Mouse (Mus musculus) adrenal gland, postnatal 36 days (tissue): ENCODE data around the gene Fmo5. TPM values are rescaled to one million over a fixed set of nuclear protein-coding genes. Genes with fewer than 3 reads are reported as not detected.

Experiments used
- DNase-seq, 2 experiments: peaks; one replicate each; pipeline ENCODE4 v3.0.0; 2021; ENCODE audit warnings: mixed read lengths in 1 of 2
- total RNA-seq, 2 experiments: library from RNA; stranded (reverse); gene quantifications; 2 replicates each; pipeline ENCODE4 v1.2.3; 2021

Fmo5 gene
- total RNA-seq, 2 experiments from 2014 or later, result 8.9 to 13.3 TPM

- DNase-seq, result no peak
Observed at GRCm38 (mm10) chr3:97631258-97631860, 2.8 kb downstream of the Fmo5 start.

DNA sequence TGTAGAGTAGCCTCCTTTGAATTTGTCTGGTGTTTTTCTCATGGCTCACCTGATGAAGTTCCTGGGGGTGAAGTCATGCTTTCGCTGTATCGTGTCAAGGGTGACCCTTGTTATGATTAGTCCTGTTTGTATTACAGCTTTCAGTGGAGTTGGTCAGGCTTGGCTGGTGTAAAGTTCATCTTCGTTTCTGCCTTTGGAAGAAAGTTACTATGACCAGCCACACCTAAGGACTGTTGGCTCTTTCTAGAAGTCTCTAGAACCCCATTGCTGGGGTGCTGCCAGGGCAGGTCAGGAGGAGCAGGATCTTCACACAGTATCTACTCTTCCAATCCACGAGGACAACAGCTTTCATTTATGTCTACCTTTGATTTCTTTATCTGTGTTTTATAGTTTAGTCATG lies 4.9 kb downstream of the Fmo5 start:
- DNase-seq, result no peak

- DNase-seq, result peak; percentile 34 to 60
Observed at GRCm38 (mm10) chr3:97634288-97634761, 5.7 kb downstream of the Fmo5 start.

DNA sequence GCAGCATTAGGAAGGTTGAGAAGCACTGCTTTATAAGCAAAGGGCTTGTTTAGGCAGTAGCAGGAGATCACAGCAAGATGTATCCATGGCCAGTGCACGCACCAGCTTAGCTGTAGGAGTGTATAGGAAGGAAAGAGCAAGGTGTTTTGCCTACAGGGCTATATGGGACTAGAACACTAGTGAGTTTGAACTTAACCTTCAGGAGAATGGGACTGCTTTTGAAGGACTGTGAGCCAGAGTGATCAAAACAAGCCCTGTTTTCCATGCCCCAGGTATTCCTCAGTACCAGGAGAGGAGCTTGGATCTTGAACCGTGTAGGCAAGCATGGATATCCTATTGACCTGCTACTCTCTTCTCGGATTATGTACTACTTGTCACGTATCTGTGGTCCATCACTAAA lies 12.8 kb downstream of the Fmo5 start:
- no peak for DNase-seq

DNA sequence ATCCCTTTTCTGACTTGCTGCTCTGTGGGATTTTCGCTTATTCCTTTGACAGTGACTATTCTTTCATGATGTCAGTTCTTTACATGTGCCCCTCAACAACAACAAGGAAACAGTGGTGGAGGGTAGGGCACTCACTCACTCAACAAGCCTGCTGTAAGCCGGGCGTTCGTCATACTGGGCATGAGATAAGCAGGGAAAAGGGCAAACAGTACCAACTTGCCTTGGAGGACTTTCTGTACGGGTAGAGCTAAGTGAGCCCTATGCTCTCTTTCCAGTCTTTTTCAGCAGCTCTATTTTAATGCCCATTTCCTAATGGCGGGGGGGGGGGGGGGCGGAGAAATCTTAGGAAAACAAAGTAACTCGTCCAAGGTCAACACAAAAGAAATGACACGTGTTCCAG lies 13.4 kb downstream of the Fmo5 start:
- no peak for DNase-seq

DNA sequence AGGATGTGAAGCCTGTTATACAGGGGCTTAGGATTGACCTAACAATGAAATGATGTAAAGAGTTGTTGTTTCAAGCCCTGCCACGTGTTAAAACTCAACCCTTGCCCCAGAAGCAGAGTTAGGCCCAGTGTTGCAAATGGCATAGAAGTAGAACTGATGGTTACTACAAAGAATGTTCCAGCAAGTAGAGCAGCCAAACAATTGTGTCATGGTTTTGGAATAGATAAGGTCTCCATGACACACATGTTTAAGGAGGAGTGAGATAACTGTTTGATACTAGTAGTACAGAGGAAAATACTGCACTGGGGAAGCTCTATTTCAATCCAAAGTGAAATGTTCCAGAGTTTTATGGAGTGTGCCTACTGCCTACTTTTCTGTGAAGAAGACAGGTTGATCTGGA lies 19.9 kb downstream of the Fmo5 start:
- no peak for DNase-seq

- DNase-seq, result no peak
Observed at GRCm38 (mm10) chr3:97649022-97649421, 20.4 kb downstream of the Fmo5 start.

DNA sequence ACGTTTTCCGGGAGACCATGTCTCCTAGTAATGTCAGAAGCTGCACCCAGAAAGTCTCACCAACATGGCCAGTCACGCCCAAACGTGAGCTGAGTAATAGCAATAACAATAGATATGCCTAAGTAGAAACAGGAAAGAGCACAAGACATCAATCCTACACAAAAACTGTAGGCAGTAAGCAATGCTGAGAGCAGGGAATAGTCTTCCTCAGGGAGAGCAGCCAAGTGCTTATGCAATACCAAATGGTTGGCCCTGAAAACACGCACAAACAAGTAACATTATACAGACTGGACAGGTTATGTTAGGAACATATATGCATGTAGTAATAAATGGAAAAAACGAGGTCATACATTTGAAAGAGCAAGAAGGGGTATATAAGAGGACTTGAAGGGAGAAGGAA lies 20.9 kb downstream of the Fmo5 start:
- DNase-seq, result no peak

GRCm38 (mm10) chr3:97651604-97652003 lies 23.0 kb downstream of the Fmo5 start:
- no peak for DNase-seq

DNA sequence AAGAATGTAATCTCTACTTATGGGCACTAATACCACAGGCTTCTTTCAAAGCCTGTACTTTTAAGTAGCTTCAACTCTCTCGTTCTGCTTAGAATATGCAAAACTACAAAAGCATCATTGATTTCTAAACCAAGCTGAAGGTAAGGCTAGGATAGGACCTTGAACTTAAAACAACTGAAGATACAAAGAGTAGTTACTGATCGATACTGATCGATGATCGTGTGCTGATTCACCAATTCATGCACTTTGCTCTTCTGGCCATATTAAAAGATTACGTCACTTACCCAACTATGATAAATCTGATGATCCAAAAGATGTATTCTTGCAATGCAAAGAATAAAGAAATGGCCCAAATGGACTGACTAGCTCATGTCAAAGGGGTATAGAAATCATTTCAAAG lies 25.2 kb downstream of the Fmo5 start:
- DNase-seq, result no peak

GRCm38 (mm10) chr3:97654901-97655300 lies 26.3 kb downstream of the Fmo5 start:
- peak in 1 of 2 experiments; percentile 18 for DNase-seq

DNA sequence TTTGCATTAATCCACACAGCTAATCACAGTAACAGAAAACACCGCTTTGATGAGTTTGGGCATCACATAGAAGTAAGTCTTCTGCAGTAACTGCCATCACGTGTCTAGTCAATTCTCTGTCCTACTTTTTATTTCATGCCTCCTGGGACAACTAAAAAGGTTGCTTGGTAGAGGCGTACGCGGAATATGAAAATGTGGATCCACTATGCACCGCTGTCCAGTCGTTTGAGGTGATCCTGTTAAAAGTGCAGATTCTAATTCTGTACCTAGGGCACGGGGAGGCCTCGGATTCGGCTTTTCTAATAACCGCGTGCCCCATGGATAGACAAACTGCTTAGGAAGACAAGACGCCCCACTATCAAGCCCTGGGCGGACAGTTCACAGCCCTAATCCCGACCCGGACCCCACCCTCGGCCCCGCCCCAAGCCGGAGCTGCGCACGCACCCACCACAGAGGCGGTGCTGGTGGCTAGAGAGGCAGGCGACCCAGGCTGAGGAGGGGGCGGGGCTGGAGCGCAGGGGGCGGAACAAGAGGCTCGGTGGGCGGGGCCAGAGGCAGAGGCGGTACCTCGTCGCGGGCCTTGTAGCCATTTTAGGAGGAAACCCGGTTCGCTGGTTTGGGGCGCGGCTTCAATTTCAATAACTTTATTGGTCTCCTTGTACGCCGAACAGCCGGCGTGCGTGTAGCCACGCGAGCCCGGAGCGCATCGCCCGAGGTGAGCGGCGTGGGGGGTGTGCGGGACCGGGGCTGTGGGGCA lies 29.2 kb downstream of the Fmo5 start, which contains the start of gene Prkab2:
Gene Prkab2 (plus strand): TSS at position 539 of the 757 bp plus-strand sequence.
- peak; percentile 99 to 100 for DNase-seq

DNA sequence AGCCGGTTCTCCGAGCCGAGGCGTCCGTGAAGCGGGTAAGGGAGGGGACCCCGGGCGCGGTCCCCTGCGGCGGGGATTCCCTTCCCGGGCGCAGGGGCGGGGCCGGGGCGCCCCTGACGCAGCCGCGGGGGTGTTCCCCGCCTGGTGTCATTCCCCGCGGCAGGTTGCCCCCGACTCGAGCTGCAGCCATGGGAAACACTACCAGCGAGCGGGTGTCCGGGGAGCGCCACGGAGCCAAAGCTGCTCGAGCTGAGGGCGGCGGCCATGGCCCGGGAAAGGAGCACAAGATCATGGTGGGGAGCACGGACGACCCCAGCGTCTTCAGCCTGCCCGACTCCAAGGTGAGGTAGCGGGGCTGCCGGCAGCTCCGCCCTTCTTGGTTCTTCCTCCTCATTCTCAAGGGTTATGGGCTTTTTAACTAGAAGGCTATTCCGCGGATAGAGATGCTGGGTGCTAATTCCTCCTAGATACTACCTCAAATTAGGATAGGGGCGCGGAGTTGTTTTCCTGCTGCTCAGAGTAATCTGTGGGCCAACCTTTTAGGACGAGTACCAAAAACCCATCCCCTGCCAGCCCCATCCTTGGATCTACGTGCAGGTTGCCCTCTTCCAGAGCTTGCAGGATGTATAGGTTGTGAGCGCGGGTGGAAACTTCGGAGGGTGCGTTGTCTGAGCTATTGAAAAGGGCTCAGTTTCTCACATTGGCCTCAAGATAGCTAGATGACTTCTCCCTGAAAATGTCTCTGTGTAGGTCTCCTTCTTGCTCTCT lies 30.0 kb downstream of the Fmo5 start:
- peak; percentile 75 to 87 for DNase-seq

GRCm38 (mm10) chr3:97659746-97660145 lies 31.1 kb downstream of the Fmo5 start:
- DNase-seq, result peak; percentile 5 to 22

- DNase-seq, result peak; percentile 18 to 26
Observed at GRCm38 (mm10) chr3:97661206-97661605, 32.6 kb downstream of the Fmo5 start.

- no peak for DNase-seq
Observed at GRCm38 (mm10) chr3:97665525-97665924, 36.9 kb downstream of the Fmo5 start.

DNA sequence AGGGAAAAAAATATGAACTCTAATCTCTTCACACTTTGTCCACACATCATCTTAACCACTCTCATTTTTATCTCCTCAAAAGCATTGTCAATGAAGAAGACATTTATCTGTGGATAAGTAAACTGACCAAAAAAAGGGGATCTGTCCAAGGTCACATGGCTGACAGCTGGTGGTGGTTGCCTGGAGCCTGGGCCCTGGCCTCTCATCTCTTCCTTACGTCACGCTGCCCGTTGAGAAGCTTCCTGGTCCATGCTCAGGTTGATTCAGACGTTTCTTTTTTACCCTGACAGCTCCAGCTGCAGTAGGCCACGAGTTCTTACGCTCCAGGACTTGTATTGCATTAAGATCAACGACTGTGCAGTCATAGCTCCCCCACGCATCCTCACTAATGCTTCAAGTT lies 37.5 kb downstream of the Fmo5 start:
- DNase-seq, result no peak

GRCm38 (mm10) chr3:97667093-97667675 lies 38.6 kb downstream of the Fmo5 start:
- DNase-seq, result no peak

DNA sequence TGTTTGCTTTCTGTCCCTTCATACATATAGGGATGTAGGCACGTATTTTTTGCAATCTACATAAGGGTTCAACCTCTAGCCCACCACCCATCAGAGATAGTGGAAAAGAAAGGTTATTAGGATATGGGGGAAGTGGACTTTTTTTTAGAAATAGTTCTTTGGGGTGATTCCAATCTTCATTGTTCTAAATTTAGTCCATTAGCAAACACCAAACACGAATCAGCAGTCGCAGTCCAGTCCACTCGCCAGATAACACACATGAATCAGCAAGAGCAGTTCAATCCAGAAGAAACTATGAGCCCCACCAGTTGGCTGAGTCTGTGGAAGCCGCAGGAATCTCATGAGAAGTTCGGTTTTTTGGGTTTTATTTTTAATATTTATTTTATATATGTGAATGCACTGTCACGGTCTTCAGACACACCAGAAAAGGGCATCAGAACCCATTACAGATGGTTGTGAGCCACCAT lies 46.1 kb downstream of the Fmo5 start, which contains the start of gene Gm17651:
Gene Gm17651 (minus strand): TSS at position 51 of the 467 bp plus-strand sequence.
- no peak for DNase-seq

DNA sequence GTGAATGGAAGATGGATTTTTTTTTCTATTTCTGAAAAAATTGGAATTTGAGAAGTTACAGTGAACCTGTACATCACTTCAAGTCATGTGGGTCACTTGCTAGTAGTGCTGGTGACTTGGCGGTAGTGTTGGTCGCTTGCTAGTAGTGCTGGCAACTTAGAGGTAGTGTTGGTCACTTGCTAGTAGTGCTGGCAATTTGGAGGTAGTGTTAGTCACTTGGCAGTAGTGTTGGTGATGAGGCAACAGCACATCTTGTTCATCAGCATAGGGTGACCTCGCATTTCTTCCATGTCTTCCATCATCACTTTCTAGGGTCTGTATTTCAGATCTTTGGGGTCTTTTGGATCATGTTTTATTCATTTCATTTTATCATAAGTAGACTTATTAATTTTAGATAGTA lies 47.5 kb downstream of the Fmo5 start:
- no peak for DNase-seq

- DNase-seq, result no peak
Observed at GRCm38 (mm10) chr3:97678416-97678815, 49.8 kb downstream of the Fmo5 start.

- DNase-seq, result peak; percentile 87 to 91
Observed at GRCm38 (mm10) chr3:97680631-97681320, 52.2 kb downstream of the Fmo5 start.
